Mouse (Mus musculus) liver, adult 2 months (tissue): ENCODE data around the gene Slc26a10. TPM values are rescaled to one million over a fixed set of nuclear protein-coding genes. Genes with fewer than 3 reads are reported as not detected.

Source experiments
- DNase-seq: peaks from one replicate; pipeline ENCODE4 v3.0.0-alpha.2; 2011; ENCODE audit warnings: low read depth, low spot score; ENCODE audit errors: extremely low read depth
- H3K27ac ChIP-seq: fragments of 200-500 bp; replicated peaks from 2 replicates; pipeline ENCODE4 v1.5.1; 2012; ENCODE audit warnings: low read depth, mild to moderate bottlenecking, control low read depth, inconsistent platforms, low read length; ENCODE audit not compliant: insufficient read depth
- H3K27me3 ChIP-seq: fragments of 200-500 bp; 2 replicates; pipeline ENCODE4 v1.6.1; 2012; ENCODE audit warnings: mild to moderate bottlenecking, moderate library complexity, low read length, inconsistent platforms; ENCODE audit not compliant: control insufficient read depth, insufficient read depth
- H3K36me3 ChIP-seq: fragments of 200-500 bp; 2 replicates; pipeline ENCODE4 v1.6.1; 2012; ENCODE audit warnings: low read length, inconsistent platforms; ENCODE audit not compliant: control insufficient read depth, insufficient read depth
- H3K4me1 ChIP-seq: fragments of 200-500 bp; 2 replicates; pipeline ENCODE4 v1.6.1; 2011; ENCODE audit warnings: low read length; ENCODE audit not compliant: control insufficient read depth, insufficient read depth
- H3K4me3 ChIP-seq: fragments of 200-500 bp; 2 replicates; pipeline ENCODE4 v1.5.1; 2011; ENCODE audit warnings: low read depth, mild to moderate bottlenecking, control low read depth, low read length, moderate library complexity; ENCODE audit not compliant: insufficient read depth
- H3K79me2 ChIP-seq: fragments of 200-500 bp; 2 replicates; pipeline ENCODE4 v1.6.1; 2012; ENCODE audit warnings: inconsistent platforms, mild to moderate bottlenecking, low read length, moderate library complexity; ENCODE audit not compliant: control insufficient read depth, insufficient read depth
- H3K9ac ChIP-seq: fragments of 200-500 bp; 2 replicates; pipeline ENCODE4 v1.6.1; 2012; ENCODE audit warnings: low read depth, mild to moderate bottlenecking, control low read depth, inconsistent platforms, low read length
- CTCF ChIP-seq: fragments of 200-500 bp; IDR thresholded peaks from 2 replicates; pipeline ENCODE4 v1.5.1; 2011; ENCODE audit warnings: low read depth, low read length, control low read depth
- POLR2A ChIP-seq: fragments of 200-500 bp; IDR thresholded peaks from 2 replicates; pipeline ENCODE4 v1.6.1; 2011; ENCODE audit warnings: low read length, control low read depth; ENCODE audit not compliant: insufficient read depth; ENCODE audit errors: extremely low read depth
- WGBS: fragments of 180-500 bp; shearing (Covaris S2); methylation state at CpG from one replicate; pipeline ENCODE4 v1.1.7; 2018; 5-methylcytosine and 5-hydroxymethylcytosine counted together
- polyA plus RNA-seq: library from polyadenylated mRNA; depleted of rRNA; stranded (reverse); fragments of >200 nt; gene quantifications from 2 replicates; pipeline ENCODE4 v1.2.3, GENCODE M21; 2012; rRNA removed
- total RNA-seq: library from RNA; depleted of rRNA; stranded (reverse); fragments of >200 nt; gene quantifications from 2 replicates; pipeline ENCODE4 v1.2.3, GENCODE M21; 2014; rRNA removed

Gene Slc26a10
- total and polyA plus RNA-seq, 2 experiments: 3.1 to 4.1 TPM

DNA sequence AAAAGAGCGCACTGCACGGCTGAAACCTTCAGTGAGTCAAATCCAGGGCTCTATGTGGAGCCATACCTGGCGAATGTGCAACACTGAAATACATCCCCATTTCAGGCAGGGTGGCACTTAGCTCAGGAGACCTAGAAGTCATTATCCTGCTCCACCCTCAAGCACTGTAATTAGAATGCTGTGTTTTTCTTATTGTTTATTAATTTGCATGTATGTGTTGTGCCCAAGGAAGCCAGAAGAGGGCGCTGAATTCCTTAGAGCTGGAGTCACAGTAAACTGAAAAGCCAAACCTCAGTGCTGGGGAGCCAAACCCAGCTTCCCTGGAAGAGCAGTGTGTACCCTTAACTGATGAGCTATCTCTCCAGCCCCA is 57.0 kb downstream of the Slc26a10 start:
- Histone ChIP-seq H3K4me1 (peaks cover 8% of the 10 kb centered on the region; the same call in 1 of the 2 replicates), H3K27ac (no peak overlapping the region), H3K9ac (0 out of 2 replicates have a peak overlapping the region, but pooled peaks have one; percentile 33), H3K27me3 (no peaks in the 10 kb centered on the region), H3K4me3 (peak overlapping the region; percentile 44; the same call in 1 of the 2 replicates), H3K79me2 (0 out of 2 replicates have a peak, but pooled peaks cover 3% of the 10 kb centered on the region), H3K36me3 (peaks cover 3% of the 10 kb centered on the region; the same call in 1 of the 2 replicates)
- peak; percentile 64 for DNase-seq
- TF ChIP-seq POLR2A: no peak
- TF ChIP-seq CTCF: peak; percentile 32
- WGBS: 27% methylated on average over 4 of the region's 4 CpGs

DNA sequence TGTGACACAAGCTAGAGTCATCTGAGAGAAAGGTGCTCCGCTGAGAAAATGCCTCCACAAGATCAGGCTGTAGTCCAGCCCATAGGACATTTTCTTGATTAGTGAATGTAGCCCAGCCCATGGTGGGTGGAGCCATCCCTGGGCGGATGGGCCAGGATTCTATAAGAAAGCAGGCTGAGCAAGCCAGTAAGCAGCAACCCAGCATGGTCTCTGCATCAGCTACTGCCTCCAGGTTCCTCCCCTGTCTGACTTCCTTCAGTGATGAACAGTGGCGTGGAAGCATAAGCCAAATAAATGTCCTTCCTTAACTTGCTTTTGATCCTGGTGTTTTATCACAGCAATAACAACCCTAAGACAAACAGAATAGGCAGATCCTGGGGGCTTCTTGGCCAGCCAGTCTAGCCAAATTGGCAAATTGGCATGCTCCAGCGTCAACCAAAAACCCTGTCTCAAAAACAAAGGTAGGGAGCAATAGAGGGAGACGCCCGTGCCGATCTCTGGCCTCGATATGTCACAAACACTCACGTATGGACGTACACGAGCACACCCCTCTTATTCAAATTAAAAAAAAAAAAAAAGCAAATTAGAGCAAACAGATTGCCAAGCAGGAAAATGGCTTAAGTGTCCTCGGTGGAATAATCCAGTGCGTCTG is 57.5 kb downstream of the Slc26a10 start:
- H3K27ac ChIP-seq: no peak overlapping the region
- peaks cover 8% of the 10 kb centered on the region; the same call in 1 of the 2 replicates for H3K4me1 ChIP-seq
- DNase-seq: no peak

GRCm38 (mm10) chr10:127122018-127122417 is 58.4 kb downstream of the Slc26a10 start:
- Histone ChIP-seq H3K4me1 (peaks cover 8% of the 10 kb centered on the region; the same call in 1 of the 2 replicates), H3K79me2 (0 out of 2 replicates have a peak, but pooled peaks cover 3% of the 10 kb centered on the region), H3K27me3 (no peaks in the 10 kb centered on the region), H3K27ac (no peak overlapping the region), H3K9ac (no peak overlapping the region), H3K36me3 (peaks cover 5% of the 10 kb centered on the region; the same call in 1 of the 2 replicates), H3K4me3 (no peak overlapping the region)
- no peak for DNase-seq
- WGBS: 96% methylated on average over 3 of the region's 3 CpGs
- TF ChIP-seq CTCF: no peak
- TF ChIP-seq POLR2A: no peak

More for the DNA sequence above, 57.5 kb downstream of the Slc26a10 start:
- Histone ChIP-seq H3K4me3 (no peak overlapping the region), H3K27me3 (no peaks in the 10 kb centered on the region), H3K79me2 (0 out of 2 replicates have a peak, but pooled peaks cover 3% of the 10 kb centered on the region), H3K36me3 (peaks cover 4% of the 10 kb centered on the region; the same call in 1 of the 2 replicates), H3K9ac (no peak overlapping the region)
- 26% methylated on average over 13 of the region's 13 CpGs for WGBS
- TF ChIP-seq POLR2A: no peak
- no peak for TF ChIP-seq CTCF

Other genes starting within 250 kb of the Slc26a10 start
- 18.4 and 25.7 TPM in 2 replicates for gene Ctdsp2, start 201.9 kb downstream of the Slc26a10 start, total RNA-seq
- gene Ctdsp2, start 201.9 kb downstream of the Slc26a10 start, polyA plus RNA-seq: 23.1 and 29.3 TPM in 2 replicates
- 0.09 and 0.20 TPM in 2 replicates for gene Avil, start 179.9 kb downstream of the Slc26a10 start, total RNA-seq
- gene Avil, start 179.9 kb downstream of the Slc26a10 start, polyA plus RNA-seq: 0.06 TPM in 1 of 2 replicates, not detected in the other
- gene Tsfm, start 149.8 kb downstream of the Slc26a10 start, total RNA-seq: 21.6 and 26.3 TPM in 2 replicates
- 17.4 and 18.2 TPM in 2 replicates for gene Tsfm, start 149.8 kb downstream of the Slc26a10 start, polyA plus RNA-seq
- gene Mettl1, start 139.2 kb downstream of the Slc26a10 start, total RNA-seq: 5.2 and 6.1 TPM in 2 replicates
- gene Mettl1, start 139.2 kb downstream of the Slc26a10 start, polyA plus RNA-seq: 9.1 and 17.9 TPM in 2 replicates
- gene Eef1akmt3, start 139.1 kb downstream of the Slc26a10 start, total RNA-seq: not detected in 2 replicates
- gene Eef1akmt3, start 139.1 kb downstream of the Slc26a10 start, polyA plus RNA-seq: 0.09 TPM in 1 of 2 replicates, not detected in the other
- not detected in 2 replicates for gene Cyp27b1, start 132.4 kb downstream of the Slc26a10 start, total RNA-seq
- 0.05 TPM in 2 replicates for gene Cyp27b1, start 132.4 kb downstream of the Slc26a10 start, polyA plus RNA-seq
- 0.09 and 0.34 TPM in 2 replicates for gene March9, start 120.5 kb downstream of the Slc26a10 start, total RNA-seq
- 0.44 and 0.52 TPM in 2 replicates for gene March9, start 120.5 kb downstream of the Slc26a10 start, polyA plus RNA-seq
- gene Cdk4, start 117.1 kb downstream of the Slc26a10 start, total RNA-seq: 37.9 and 41.3 TPM in 2 replicates
- gene Cdk4, start 117.1 kb downstream of the Slc26a10 start, polyA plus RNA-seq: 54.3 and 58.7 TPM in 2 replicates
- gene Tspan31, start 110.4 kb downstream of the Slc26a10 start, total RNA-seq: 269 and 278 TPM in 2 replicates
- 268 and 298 TPM in 2 replicates for gene Tspan31, start 110.4 kb downstream of the Slc26a10 start, polyA plus RNA-seq
- 0.28 and 0.81 TPM in 2 replicates for gene Agap2, start 105.4 kb downstream of the Slc26a10 start, total RNA-seq
- 0.44 and 0.55 TPM in 2 replicates for gene Agap2, start 105.4 kb downstream of the Slc26a10 start, polyA plus RNA-seq
- gene Os9, start 59.5 kb downstream of the Slc26a10 start, total RNA-seq: 130 TPM in 2 replicates
- 128 and 130 TPM in 2 replicates for gene Os9, start 59.5 kb downstream of the Slc26a10 start, polyA plus RNA-seq
- gene B4galnt1, start 15.4 kb downstream of the Slc26a10 start, total RNA-seq: 21.9 and 36.3 TPM in 2 replicates
- gene B4galnt1, start 15.4 kb downstream of the Slc26a10 start, polyA plus RNA-seq: 85.0 and 89.8 TPM in 2 replicates
- 0.83 and 0.87 TPM in 2 replicates for gene Arhgef25, start 9.4 kb upstream of the Slc26a10 start, total RNA-seq
- gene Arhgef25, start 9.4 kb upstream of the Slc26a10 start, polyA plus RNA-seq: 0.91 and 1.4 TPM in 2 replicates
- 1.5 and 1.8 TPM in 2 replicates for gene Dtx3, start 15.1 kb upstream of the Slc26a10 start, total RNA-seq
- gene Dtx3, start 15.1 kb upstream of the Slc26a10 start, polyA plus RNA-seq: 5.2 and 10.0 TPM in 2 replicates
- gene Pip4k2c, start 30.9 kb upstream of the Slc26a10 start, total RNA-seq: 8.9 and 10.7 TPM in 2 replicates
- gene Pip4k2c, start 30.9 kb upstream of the Slc26a10 start, polyA plus RNA-seq: 13.0 and 13.9 TPM in 2 replicates
- 0.55 and 0.74 TPM in 2 replicates for gene Kif5a, start 82.7 kb upstream of the Slc26a10 start, total RNA-seq
- 5.0 and 10.7 TPM in 2 replicates for gene Kif5a, start 82.7 kb upstream of the Slc26a10 start, polyA plus RNA-seq
- 71.3 and 78.5 TPM in 2 replicates for gene Dctn2, start 85.7 kb upstream of the Slc26a10 start, total RNA-seq
- 122 and 132 TPM in 2 replicates for gene Dctn2, start 85.7 kb upstream of the Slc26a10 start, polyA plus RNA-seq
- 1.0 and 2.6 TPM in 2 replicates for gene Mbd6, start 108.4 kb upstream of the Slc26a10 start, total RNA-seq
- gene Mbd6, start 108.4 kb upstream of the Slc26a10 start, polyA plus RNA-seq: 14.4 and 19.2 TPM in 2 replicates
- gene Mars, start 131.1 kb upstream of the Slc26a10 start, total RNA-seq: 59.6 and 67.3 TPM in 2 replicates
- gene Mars, start 131.1 kb upstream of the Slc26a10 start, polyA plus RNA-seq: 65.6 and 70.7 TPM in 2 replicates
- 1.5 and 2.0 TPM in 2 replicates for gene Arhgap9, start 141.3 kb upstream of the Slc26a10 start, total RNA-seq
- gene Arhgap9, start 141.3 kb upstream of the Slc26a10 start, polyA plus RNA-seq: 1.8 and 2.1 TPM in 2 replicates
- gene Gli1, start 161.3 kb upstream of the Slc26a10 start, total RNA-seq: not detected in 2 replicates
- gene Gli1, start 161.3 kb upstream of the Slc26a10 start, polyA plus RNA-seq: 0.04 TPM in 2 replicates
- 4.8 and 7.5 TPM in 2 replicates for gene Inhbe, start 173.8 kb upstream of the Slc26a10 start, total RNA-seq
- gene Inhbe, start 173.8 kb upstream of the Slc26a10 start, polyA plus RNA-seq: 20.8 and 22.6 TPM in 2 replicates
- gene Inhbc, start 189.8 kb upstream of the Slc26a10 start, total RNA-seq: 8.2 and 18.4 TPM in 2 replicates
- gene Inhbc, start 189.8 kb upstream of the Slc26a10 start, polyA plus RNA-seq: 58.0 and 61.8 TPM in 2 replicates
- 15.8 and 17.5 TPM in 2 replicates for gene R3hdm2, start 199.7 kb upstream of the Slc26a10 start, total RNA-seq
- 66.9 and 70.1 TPM in 2 replicates for gene R3hdm2, start 199.7 kb upstream of the Slc26a10 start, polyA plus RNA-seq